Mouse (Mus musculus): ENCODE results near the gene Pard3. TPM values are rescaled to one million over a fixed set of nuclear protein-coding genes. Genes with fewer than 3 reads are reported as not detected.

The Pard3 gene
- total and polyA plus RNA-seq, 3 experiments: 0.51 to 1.3 (median 0.94) TPM

DNA sequence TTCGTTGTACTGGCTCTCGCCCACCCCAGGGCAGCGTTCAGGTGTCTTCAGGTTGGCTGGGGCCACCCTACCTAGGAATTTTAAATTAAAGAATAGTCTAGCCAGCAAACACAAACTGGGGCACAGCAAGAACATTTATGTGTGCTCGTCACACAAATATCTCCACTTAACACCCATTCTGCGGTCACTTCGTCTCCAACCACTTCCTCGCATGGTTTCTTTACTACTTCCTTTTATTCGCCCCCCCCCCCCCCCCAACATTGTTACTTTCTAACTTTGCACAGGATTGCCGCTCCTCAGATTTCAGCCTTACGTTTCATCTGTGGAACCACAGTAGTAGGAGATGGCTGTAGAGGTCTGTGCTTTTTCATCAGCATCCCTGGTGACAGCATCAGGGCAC, 11.6 kb upstream of the Pard3 start:
- DNase-seq (ENCODE audit: extremely low read depth): no peak
- peaks cover 0 to 15% of the 10 kb centered on the region in 2 experiments; a peak in 2 of 4 replicates for H3K4me1 ChIP-seq (ENCODE audit: control insufficient read depth in 1 of 2, insufficient read depth in 2 of 2)
- no peak overlapping the region for H3K4me3 ChIP-seq (replicated peaks in 1 of 3; ENCODE audit: low read depth in 2 of 3, low read length in 2 of 3, poor library complexity in 1 of 3)
- H3K27ac ChIP-seq (ENCODE audit: insufficient read depth, low read depth): no peak overlapping the region
- H3K36me3 ChIP-seq (replicated peaks in 1 of 2; ENCODE audit: control insufficient read depth in 1 of 2, insufficient read depth in 1 of 2, low read length in 1 of 2): no peaks in the 10 kb centered on the region
- in situ Hi-C loops (cut with MboI; ENCODE audit: low pct_ligation_motif_present, low pct_unique_long_range_greater_than_20kb, low sequenced_read_pairs): no loop called here
- TF ChIP-seq TBP (conservative IDR thresholded peaks at IDR 0.05; ENCODE audit: low read depth, low read length) (no peak), MYC (IDR thresholded peaks at IDR 0.05; ENCODE audit: low read depth, low read length) (no peak), E2F4 (IDR thresholded peaks at IDR 0.05; ENCODE audit: insufficient replicate concordance, low read depth, low read length) (no peak), UBTF (IDR thresholded peaks at IDR 0.05; ENCODE audit: low read depth, low read length) (no peak), MAZ (IDR thresholded peaks at IDR 0.05; ENCODE audit: low read depth, low read length) (no peak), ZNF384 (IDR thresholded peaks at IDR 0.05; ENCODE audit: low read depth, low read length) (no peak), ELF1 (IDR thresholded peaks at IDR 0.05; ENCODE audit: low read depth, low read length) (no peak), ZC3H11A (IDR thresholded peaks at IDR 0.05; ENCODE audit: low read depth, low read length) (no peak), EP300 (IDR thresholded peaks at IDR 0.05; ENCODE audit: low read length) (no peak)
- no peak overlapping the region for H3K4me2 ChIP-seq (ENCODE audit: insufficient read depth, low read depth, poor library complexity, severe bottlenecking)
- H3K9me3 ChIP-seq (replicated peaks; ENCODE audit: low read length): no peaks in the 10 kb centered on the region
- dilution Hi-C loops (cut with MboI; ENCODE audit: extremely low pct_ligation_motif_present, extremely low pct_unique_long_range_greater_than_20kb, low sequenced_read_pairs): no loop called here
- no peak overlapping the region for H3K9ac ChIP-seq (ENCODE audit: insufficient read depth, low read depth)
- no peaks in the 10 kb centered on the region for H3K79me2 ChIP-seq (replicated peaks; ENCODE audit: control insufficient read depth, extremely low read depth, insufficient read depth, poor library complexity, severe bottlenecking)
- no peaks in the 10 kb centered on the region for H3K27me3 ChIP-seq (replicated peaks)

DNA sequence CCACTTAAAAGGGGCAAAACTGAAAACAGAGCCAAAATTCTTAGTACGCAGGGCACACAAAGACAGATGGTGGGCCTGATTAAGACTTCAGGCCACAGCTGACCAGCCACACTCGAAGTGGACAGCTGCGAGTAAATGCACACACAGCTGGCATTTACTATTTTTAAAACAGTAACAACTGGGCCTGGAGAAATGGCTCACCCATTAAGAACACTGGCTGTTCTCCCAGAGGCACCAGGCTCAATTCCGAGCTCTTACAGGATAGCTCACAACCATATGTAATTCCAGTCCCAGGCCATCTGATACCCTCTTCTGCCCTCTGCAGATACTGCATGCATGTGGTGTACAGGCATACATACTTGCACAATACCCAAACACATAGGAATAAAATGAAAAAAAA, 8.6 kb upstream of the Pard3 start:
- H3K4me2 ChIP-seq (ENCODE audit: insufficient read depth, low read depth, poor library complexity, severe bottlenecking): no peak overlapping the region
- H3K4me1 ChIP-seq (ENCODE audit: control insufficient read depth in 1 of 2, insufficient read depth in 2 of 2): no peaks in the 10 kb centered on the region; a peak in 1 of 4 replicates
- no peak for DNase-seq (ENCODE audit: extremely low read depth)
- no peak overlapping the region for H3K27ac ChIP-seq (ENCODE audit: insufficient read depth, low read depth)
- H3K79me2 ChIP-seq (replicated peaks; ENCODE audit: control insufficient read depth, extremely low read depth, insufficient read depth, poor library complexity, severe bottlenecking): no peaks in the 10 kb centered on the region
- H3K9me3 ChIP-seq (replicated peaks; ENCODE audit: low read length): no peaks in the 10 kb centered on the region
- H3K27me3 ChIP-seq (replicated peaks): no peaks in the 10 kb centered on the region
- H3K36me3 ChIP-seq (replicated peaks in 1 of 2; ENCODE audit: control insufficient read depth in 1 of 2, insufficient read depth in 1 of 2, low read length in 1 of 2): no peaks in the 10 kb centered on the region
- H3K9ac ChIP-seq (ENCODE audit: insufficient read depth, low read depth): no peak overlapping the region
- dilution Hi-C loops (cut with MboI; ENCODE audit: extremely low pct_ligation_motif_present, extremely low pct_unique_long_range_greater_than_20kb, low sequenced_read_pairs) (no loop called here), in situ Hi-C loops (cut with MboI; ENCODE audit: low pct_ligation_motif_present, low pct_unique_long_range_greater_than_20kb, low sequenced_read_pairs) (no loop called here)
- TF ChIP-seq ZMIZ1 (IDR thresholded peaks at IDR 0.05; ENCODE audit: low read depth, low read length): no peak
- TF ChIP-seq MAFK (IDR thresholded peaks at IDR 0.05; ENCODE audit: insufficient replicate concordance, low read length): no peak
- no peak for TF ChIP-seq USF2 (conservative IDR thresholded peaks at IDR 0.05; ENCODE audit: low read depth, low read length)
- no peak for TF ChIP-seq SIN3A (IDR thresholded peaks at IDR 0.05; ENCODE audit: low read length)
- no peak for TF ChIP-seq ETS1 (conservative IDR thresholded peaks at IDR 0.05; ENCODE audit: low read depth, low read length)
- TF ChIP-seq MYC (IDR thresholded peaks at IDR 0.05; ENCODE audit: low read depth, low read length): no peak
- TF ChIP-seq ZKSCAN1 (IDR thresholded peaks at IDR 0.05; ENCODE audit: borderline replicate concordance, low read depth, low read length): no peak
- TF ChIP-seq RAD21 (IDR thresholded peaks at IDR 0.05; ENCODE audit: low read depth, low read length): no peak
- TF ChIP-seq ZC3H11A (IDR thresholded peaks at IDR 0.05; ENCODE audit: low read depth, low read length): no peak
- no peak for TF ChIP-seq POLR2AphosphoS2 (IDR thresholded peaks at IDR 0.05; ENCODE audit: low read depth, low read length)
- no peak overlapping the region for H3K4me3 ChIP-seq (replicated peaks in 1 of 3; ENCODE audit: low read depth in 2 of 3, low read length in 2 of 3, poor library complexity in 1 of 3)
